Mouse (Mus musculus) olfactory bulb, adult 2 months (tissue): ENCODE measurements around the gene Ubc.

Experiments
- CTCF ChIP-seq: fragments of 200-500 bp; IDR thresholded peaks from 2 replicates; pipeline ENCODE4 v1.5.1; 2012; ENCODE audit warnings: low read depth, mild to moderate bottlenecking, low read length, moderate library complexity; ENCODE audit not compliant: insufficient read depth
- POLR2A ChIP-seq: fragments of 200-500 bp; IDR thresholded peaks from 2 replicates; pipeline ENCODE4 v1.6.1; 2012; ENCODE audit warnings: mild to moderate bottlenecking, low read depth, low read length, moderate library complexity; ENCODE audit not compliant: insufficient read depth

DNA sequence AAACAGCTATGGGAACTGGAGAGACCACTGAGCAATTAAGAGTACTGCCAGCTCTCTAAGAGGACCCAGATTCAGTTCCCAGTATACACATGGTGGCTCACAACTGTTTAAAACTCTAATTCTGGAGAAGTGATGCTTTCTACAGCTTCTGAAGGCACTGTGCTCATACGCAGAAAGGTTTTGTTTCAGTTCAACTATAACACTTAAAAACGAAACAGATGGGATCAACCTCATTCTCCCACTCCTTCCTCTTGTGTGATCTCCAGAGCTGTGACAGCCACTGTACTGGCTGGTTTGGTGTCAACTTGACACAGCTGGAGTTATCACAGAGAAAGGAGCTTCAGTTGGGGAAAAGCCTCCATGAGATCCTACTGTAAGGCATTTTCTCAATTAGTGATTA is 14.1 kb downstream of the Ubc start:
- no peak for TF ChIP-seq POLR2A
- no peak for TF ChIP-seq CTCF
